Mouse (Mus musculus) ES-E14 (cell line): ENCODE measurements around the gene Smurf2. TPM values are rescaled to one million over a fixed set of nuclear protein-coding genes. Genes with fewer than 3 reads are reported as not detected.
A peak's percentile ranks its signal among the peaks of the same experiment; 100 is the strongest.

Experiments
- DNase-seq: peaks from one replicate; pipeline ENCODE4 v3.0.0-alpha.2; 2013; ENCODE audit warnings: low read depth, low spot score
- H3K27ac ChIP-seq: 2 replicates; pipeline ENCODE4 v1.5.1; 2012; ENCODE audit warnings: low read depth, mild to moderate bottlenecking, low read length, moderate library complexity, mixed read lengths; ENCODE audit not compliant: poor library complexity, insufficient read depth, severe bottlenecking
- H3K36me3 ChIP-seq: 2 replicates; pipeline ENCODE4 v1.6.1; 2012; ENCODE audit warnings: mild to moderate bottlenecking, low read length, moderate library complexity, mixed read lengths; ENCODE audit not compliant: control insufficient read depth, poor library complexity, insufficient read depth, severe bottlenecking
- H3K4me1 ChIP-seq, 2 experiments: fragments of 150-350 bp in 1 of 2; sonication (generic) in 1 of 2; 2 replicates each; pipeline ENCODE4 v1.6.1; 2012; ENCODE audit warnings: low read length in 2 of 2, mild to moderate bottlenecking in 1 of 2, mixed read lengths in 1 of 2; ENCODE audit not compliant: control insufficient read depth in 2 of 2, insufficient read depth in 2 of 2, poor library complexity in 1 of 2
- H3K4me3 ChIP-seq, 2 experiments: fragments of 150-350 bp in 1 of 2; sonication (generic) in 1 of 2; 2 replicates each; pipeline ENCODE4 v1.5.1; 2012; ENCODE audit warnings: low read length in 2 of 2, low read depth in 1 of 2, mild to moderate bottlenecking in 1 of 2, mixed read lengths in 1 of 2; ENCODE audit not compliant: insufficient read depth in 1 of 2, poor library complexity in 1 of 2, severe bottlenecking in 1 of 2
- H3K9ac ChIP-seq: 2 replicates; pipeline ENCODE4 v1.6.1; 2012; ENCODE audit warnings: low read depth, mild to moderate bottlenecking, low read length, mixed read lengths; ENCODE audit not compliant: poor library complexity, insufficient read depth, severe bottlenecking
- H3K9me3 ChIP-seq: fragments of 150-350 bp; sonication (generic); 2 replicates; pipeline ENCODE4 v1.6.1; 2012; ENCODE audit warnings: low read depth, mild to moderate bottlenecking, low read length; ENCODE audit not compliant: control insufficient read depth, insufficient read depth
- CHD2 ChIP-seq: IDR thresholded peaks from 2 replicates; pipeline ENCODE4 v1.6.1; 2014; ENCODE audit warnings: mild to moderate bottlenecking, low read depth, low read length, inconsistent platforms
- HCFC1 ChIP-seq: IDR thresholded peaks from 2 replicates; pipeline ENCODE4 v1.6.1; 2012; ENCODE audit warnings: low read length, inconsistent platforms, borderline replicate concordance; ENCODE audit not compliant: insufficient read depth
- MAFK ChIP-seq: IDR thresholded peaks from 2 replicates; pipeline ENCODE4 v1.6.1; 2014; ENCODE audit warnings: mild to moderate bottlenecking, low read depth, low read length, inconsistent platforms; ENCODE audit not compliant: insufficient read depth
- ZC3H11A ChIP-seq: IDR thresholded peaks from 2 replicates; pipeline ENCODE4 v1.6.1; 2012; ENCODE audit warnings: low read depth, mild to moderate bottlenecking, inconsistent platforms, low read length, borderline replicate concordance
- ZNF384 ChIP-seq: IDR thresholded peaks from 2 replicates; pipeline ENCODE4 v1.6.1; 2012; ENCODE audit warnings: low read depth, low read length, inconsistent platforms
- in situ Hi-C, 2 experiments: fragments of 600-800 bp; cut with MboI; formaldehyde crosslinking; loops; one replicate each; pipeline ENCODE4 v1.15.1; 2025; ENCODE audit warnings: low sequenced_read_pairs in 2 of 2, inconsistent platforms in 1 of 2; ENCODE audit not compliant: unreplicated experiment in 2 of 2
- total RNA-seq: library from RNA; depleted of rRNA; stranded (reverse); fragments of 300-350 nt; gene quantifications from 2 replicates; pipeline ENCODE4 v1.2.3, GENCODE M21; 2012

Gene Smurf2
- total RNA-seq, 1 experiment = 25.3 TPM

DNA sequence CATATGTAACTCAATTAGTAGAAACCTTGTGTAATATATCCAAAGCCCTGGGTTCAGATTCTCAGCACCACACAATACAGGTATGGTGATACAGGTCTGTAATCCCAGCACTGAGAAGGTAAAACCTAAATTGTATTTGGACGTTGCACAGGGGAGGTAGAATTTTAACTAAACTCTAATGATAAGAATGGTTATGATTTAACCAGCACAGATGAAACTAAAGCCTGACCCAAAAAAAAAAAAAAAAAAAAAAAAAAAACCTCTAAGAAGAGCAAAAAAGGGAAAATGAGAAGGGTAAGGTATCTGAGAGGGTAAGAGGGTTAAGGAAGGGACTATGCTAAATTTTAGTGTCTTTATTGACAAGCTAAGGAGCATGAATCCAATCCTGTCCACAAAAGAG, 20.7 kb downstream of the Smurf2 start:
- Histone ChIP-seq H3K27ac (no peak overlapping the region), H3K4me1 (peaks cover 0 to 4% of the 10 kb centered on the region in 2 experiments; a peak in 3 of 4 replicates), H3K4me3 (no peak overlapping the region), H3K9ac (no peak overlapping the region), H3K36me3 (no peaks in the 10 kb centered on the region), H3K9me3 (no peaks in the 10 kb centered on the region)
- no peak for TF ChIP-seq ZNF384
- no peak for TF ChIP-seq HCFC1
- no peak for TF ChIP-seq CHD2
- no peak for TF ChIP-seq ZC3H11A
- TF ChIP-seq MAFK = no peak
- in situ Hi-C loops = no loop called here
- no peak for DNase-seq

GRCm38 (mm10) chr11:106896561-106897168, 23.9 kb downstream of the Smurf2 start:
- H3K9ac ChIP-seq = no peak overlapping the region
- H3K4me3 ChIP-seq = no peak overlapping the region
- in situ Hi-C loops = no loop called here
- no peaks in the 10 kb centered on the region for H3K36me3 ChIP-seq
- TF ChIP-seq CHD2 = no peak
- TF ChIP-seq ZC3H11A = no peak
- TF ChIP-seq ZNF384 = no peak
- no peak for TF ChIP-seq HCFC1
- DNase-seq = no peak
- H3K9me3 ChIP-seq = no peaks in the 10 kb centered on the region
- H3K27ac ChIP-seq = no peak overlapping the region
- H3K4me1 ChIP-seq = peaks cover 0 to 4% of the 10 kb centered on the region in 2 experiments; a peak in 3 of 4 replicates

DNA sequence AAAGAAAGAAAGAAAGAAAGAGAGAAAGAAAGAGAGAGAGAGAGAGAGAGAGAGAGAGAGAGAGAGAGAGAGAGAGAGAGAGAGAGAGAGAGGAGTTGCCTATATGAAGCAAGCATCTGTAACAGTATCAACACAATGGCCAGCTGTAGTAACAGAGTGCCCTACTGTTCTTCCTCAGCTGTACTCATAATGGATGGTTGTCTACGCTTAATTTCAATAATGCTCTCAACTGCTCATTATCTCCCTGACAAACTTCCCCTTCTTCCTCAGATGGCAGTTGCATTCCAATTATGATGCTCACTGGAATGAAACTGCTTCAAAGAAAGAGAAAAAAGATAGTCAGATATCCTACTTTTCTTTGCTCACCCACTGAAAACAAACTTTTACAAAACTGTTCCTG, 36.9 kb downstream of the Smurf2 start:
- H3K4me1 ChIP-seq = no peaks in the 10 kb centered on the region
- H3K36me3 ChIP-seq = no peaks in the 10 kb centered on the region
- no peak overlapping the region for H3K4me3 ChIP-seq
- H3K9me3 ChIP-seq = no peaks in the 10 kb centered on the region
- TF ChIP-seq ZC3H11A (no peak), ZNF384 (no peak), MAFK (no peak), HCFC1 (no peak), CHD2 (no peak)
- H3K9ac ChIP-seq = no peak overlapping the region
- in situ Hi-C loops = no loop called here
- DNase-seq = no peak
- H3K27ac ChIP-seq = no peak overlapping the region

GRCm38 (mm10) chr11:106872650-106873049, 47.9 kb downstream of the Smurf2 start:
- Histone ChIP-seq H3K9ac (no peak overlapping the region), H3K4me3 (no peak overlapping the region), H3K36me3 (no peaks in the 10 kb centered on the region; the same call in 1 of the 2 replicates), H3K9me3 (no peaks in the 10 kb centered on the region), H3K4me1 (no peaks in the 10 kb centered on the region), H3K27ac (no peak overlapping the region)
- TF ChIP-seq MAFK = no peak
- no peak for TF ChIP-seq CHD2
- no peak for TF ChIP-seq ZC3H11A
- TF ChIP-seq ZNF384 = no peak
- no peak for TF ChIP-seq HCFC1
- no peak for DNase-seq
- in situ Hi-C loops = no loop called here

DNA sequence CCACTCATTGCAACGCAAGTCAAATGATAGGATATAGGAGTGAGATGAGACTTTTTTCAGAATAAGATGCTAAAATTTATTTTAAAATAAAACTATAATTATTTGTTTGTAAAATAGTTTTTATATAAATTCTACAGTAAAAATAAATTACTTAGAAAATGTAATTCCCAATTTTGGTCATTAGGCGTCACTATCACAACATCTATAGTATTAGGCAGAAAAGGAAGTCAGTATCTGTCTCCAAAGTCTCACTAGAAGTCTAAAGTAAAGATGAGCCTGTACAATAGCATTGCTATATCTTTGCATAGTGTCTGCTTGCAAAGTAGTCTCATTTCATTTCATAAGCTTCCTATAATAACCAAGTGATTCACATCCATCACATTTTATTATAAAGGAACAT, 69.1 kb downstream of the Smurf2 start:
- no peak overlapping the region for H3K9ac ChIP-seq
- no peaks in the 10 kb centered on the region for H3K9me3 ChIP-seq
- no peak for TF ChIP-seq MAFK
- TF ChIP-seq ZNF384 = no peak
- no peak for TF ChIP-seq HCFC1
- no peak for TF ChIP-seq CHD2
- no peak for TF ChIP-seq ZC3H11A
- H3K4me3 ChIP-seq = no peak overlapping the region
- H3K36me3 ChIP-seq = peaks cover 7% of the 10 kb centered on the region
- no peaks in the 10 kb centered on the region for H3K4me1 ChIP-seq
- in situ Hi-C loops = no loop called here
- peak; percentile 2 for DNase-seq
- H3K27ac ChIP-seq = no peak overlapping the region
